Mouse (Mus musculus) embryo, embryonic 11 days (tissue): Measurements from ENCODE around the gene 1520401A03Rik.
A peak's percentile ranks its signal among the peaks of the same experiment; 100 is the strongest.
"Not testable (repeated sequence)": the region's sequence is repeated elsewhere in the genome, so short reads cannot be mapped to it uniquely, and the experiment has no call there.

ENCODE experiments used
- DNase-seq: peaks from one replicate; pipeline ENCODE4 v3.0.0-alpha.2; 2015

The 1520401A03Rik gene

GRCm38 (mm10) chr17:23722376-23723125, at the start of gene 1520401A03Rik:
Gene 1520401A03Rik (minus strand): TSS chr17:23722783.
- DNase-seq: no peak

GRCm38 (mm10) chr17:23772219-23772556, 49.6 kb upstream of the 1520401A03Rik start:
- not testable (repeated sequence) for DNase-seq

DNA sequence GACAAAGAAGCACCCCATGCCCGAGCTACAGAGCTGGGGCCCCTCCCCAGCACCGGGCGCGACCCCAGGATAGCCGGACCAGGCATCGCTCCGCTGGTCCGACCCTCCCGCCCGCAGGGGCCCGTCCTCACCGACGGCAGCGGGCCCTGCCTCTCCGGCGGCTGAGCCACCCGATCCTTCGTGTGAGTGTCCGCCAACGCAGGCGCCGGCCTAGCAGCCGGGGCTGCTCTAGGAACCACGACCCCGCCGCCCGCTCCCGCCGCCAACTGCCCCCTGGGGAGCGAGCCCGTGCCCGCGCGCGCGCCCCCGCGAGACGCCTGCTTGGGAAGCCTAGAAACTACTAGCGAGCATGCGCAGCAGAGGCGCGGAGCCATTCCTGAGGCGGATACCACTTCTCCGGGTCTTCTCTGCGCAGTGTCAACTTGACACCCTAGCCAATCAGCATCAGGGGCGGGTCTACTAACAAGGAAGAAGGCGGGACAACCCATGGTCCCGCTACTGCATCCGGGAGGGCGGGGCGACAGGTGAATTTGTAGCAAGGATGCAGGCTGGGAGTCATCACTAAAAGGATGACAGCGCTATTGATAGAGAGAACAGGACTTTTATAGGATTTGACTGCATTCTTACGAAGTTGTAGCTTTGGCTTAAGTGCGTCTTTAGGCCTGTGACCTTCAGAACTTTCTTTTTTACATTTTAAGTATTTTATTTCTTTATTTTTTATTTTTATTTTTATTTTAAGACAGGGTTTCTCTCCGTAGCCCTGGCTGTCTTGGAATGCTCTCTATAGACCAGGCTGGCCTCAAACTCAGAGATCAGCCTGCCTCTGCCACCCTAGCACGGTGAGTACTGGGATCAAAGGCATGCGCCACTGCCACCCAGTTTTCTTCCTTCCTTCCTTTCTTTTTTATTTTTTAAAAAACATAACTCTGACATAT, 49.0 kb upstream of the 1520401A03Rik start, which contains the start of gene Flywch1:
TSS of gene Flywch1 (minus strand) at position 319 of the 935 bp plus-strand sequence.
- peak; percentile 99 for DNase-seq

- peak; percentile 53 for DNase-seq
Measured at GRCm38 (mm10) chr17:23770896-23771283, 48.3 kb upstream of the 1520401A03Rik start.

GRCm38 (mm10) chr17:23770493-23770892, 47.9 kb upstream of the 1520401A03Rik start:
- DNase-seq: no peak

GRCm38 (mm10) chr17:23762976-23763375, 40.4 kb upstream of the 1520401A03Rik start:
- no peak for DNase-seq

DNA sequence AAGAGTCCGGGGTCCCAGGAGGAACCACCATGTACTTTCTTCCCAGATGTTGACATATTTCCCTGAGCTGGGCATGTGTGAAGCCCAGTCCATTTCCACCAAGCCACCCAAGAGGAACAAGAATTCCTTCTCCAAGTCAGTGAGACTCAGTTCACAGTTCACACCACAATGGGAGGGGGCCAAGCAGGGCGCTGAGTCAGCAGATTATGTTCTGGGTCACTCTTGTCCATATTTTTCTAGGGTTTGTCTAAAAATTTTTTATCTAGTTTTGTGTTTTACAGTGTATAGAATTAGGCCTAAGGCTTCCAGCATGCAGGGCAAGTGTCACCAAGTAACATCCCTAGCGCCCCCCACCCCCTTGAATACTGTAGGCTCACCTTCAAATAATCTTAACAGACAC, 38.6 kb upstream of the 1520401A03Rik start:
- no peak for DNase-seq

DNA sequence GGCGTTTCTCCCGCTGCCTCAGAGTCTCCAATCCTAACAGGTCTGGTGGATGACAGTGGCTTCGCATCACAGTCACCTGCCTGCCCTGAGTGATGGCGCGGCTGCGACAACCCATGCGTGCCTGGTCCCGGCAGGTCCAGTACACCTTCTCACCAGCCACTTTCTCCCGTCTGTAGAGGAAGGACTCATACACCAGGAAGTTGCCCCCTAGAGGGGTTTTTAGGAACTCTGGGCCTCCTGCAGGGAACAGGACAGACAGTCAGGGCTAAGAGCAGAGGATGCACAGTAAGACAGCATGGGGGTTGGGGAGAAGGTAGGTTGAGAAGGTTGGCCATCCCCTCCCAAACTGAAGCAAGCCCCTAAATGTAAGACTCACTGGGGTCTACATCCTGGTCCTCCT, 37.6 kb upstream of the 1520401A03Rik start:
- no peak for DNase-seq

GRCm38 (mm10) chr17:23758801-23759200, 36.2 kb upstream of the 1520401A03Rik start:
- no peak for DNase-seq

- no peak for DNase-seq
Measured at GRCm38 (mm10) chr17:23757581-23757980, 35.0 kb upstream of the 1520401A03Rik start.

GRCm38 (mm10) chr17:23755689-23756088, 33.1 kb upstream of the 1520401A03Rik start:
- no peak for DNase-seq

DNA sequence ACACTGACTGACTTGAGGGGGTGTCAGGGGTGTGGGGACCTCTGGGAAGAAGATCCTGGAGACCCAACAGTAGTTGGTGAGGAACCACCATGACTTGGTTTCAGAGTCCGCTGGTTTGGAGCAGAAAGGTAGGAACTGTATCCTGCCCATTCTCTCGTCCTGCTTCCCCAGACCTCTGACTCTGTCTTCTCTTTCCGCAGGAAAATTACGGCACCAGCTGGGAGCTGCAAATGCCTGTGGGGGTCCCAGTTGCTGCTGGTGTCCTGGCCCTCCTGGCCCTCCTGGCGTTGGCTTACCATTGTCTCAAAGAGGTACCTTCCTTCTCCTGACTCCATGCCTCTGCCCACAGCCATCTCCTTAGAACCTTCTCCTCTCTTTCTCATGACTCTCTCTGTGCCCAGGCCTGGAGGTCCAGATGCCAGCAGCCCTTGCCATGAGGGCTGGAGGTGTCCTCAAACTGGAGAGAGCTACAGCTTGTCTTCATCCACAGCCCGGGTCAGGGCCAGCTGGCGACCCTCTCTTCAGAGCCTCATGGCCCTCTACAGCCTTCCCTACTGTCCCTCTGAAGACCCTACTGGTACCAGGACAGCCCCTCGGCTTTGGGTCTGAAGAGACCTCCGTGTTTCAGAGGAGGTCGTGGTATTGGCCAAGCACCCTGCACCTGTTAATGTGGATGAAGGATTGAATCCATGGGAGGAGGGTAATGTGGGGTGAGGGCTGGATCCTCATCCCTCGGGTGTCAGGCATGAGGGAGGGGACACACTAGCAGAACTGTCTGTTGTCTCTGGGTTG, 27.0 kb upstream of the 1520401A03Rik start:
- no peak for DNase-seq

DNA sequence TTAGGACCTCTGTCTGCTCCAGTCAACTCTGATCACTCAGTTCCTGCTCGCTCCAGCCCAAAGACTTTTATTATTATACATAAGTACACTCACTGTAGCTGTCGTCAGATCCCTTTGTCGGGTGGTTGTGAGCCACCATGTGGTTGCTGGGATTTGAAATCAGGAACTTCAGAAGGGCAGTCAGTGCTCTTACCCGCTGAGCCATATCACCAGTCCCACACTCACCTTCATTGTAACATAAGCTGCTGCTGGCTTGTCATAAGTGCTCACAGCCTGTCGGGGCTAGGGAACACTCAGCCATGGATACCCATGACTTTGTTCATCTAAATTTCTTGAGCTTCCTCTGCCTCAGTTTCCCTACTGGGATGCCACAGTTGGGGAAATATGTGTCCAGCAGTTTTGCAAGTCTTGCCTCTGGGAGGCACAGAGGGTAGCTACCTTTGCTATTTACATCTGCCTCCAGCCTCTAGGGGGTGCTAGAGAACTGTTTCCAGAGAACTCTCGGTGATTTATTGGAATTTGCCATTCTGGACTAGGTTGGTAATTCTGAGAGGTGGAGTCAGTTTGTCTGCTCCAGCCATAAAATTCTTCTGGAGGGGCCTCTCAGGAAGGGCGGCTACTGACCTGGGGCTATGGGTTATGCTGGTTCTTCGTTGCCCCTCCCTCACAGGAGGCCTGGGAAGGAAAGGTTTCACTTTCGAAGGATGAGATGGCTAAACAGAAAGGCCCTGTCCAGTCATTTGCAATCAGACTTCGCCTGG, 26.2 kb upstream of the 1520401A03Rik start:
- peak; percentile 88 for DNase-seq

GRCm38 (mm10) chr17:23748026-23748425, 25.4 kb upstream of the 1520401A03Rik start:
- DNase-seq: no peak

DNA sequence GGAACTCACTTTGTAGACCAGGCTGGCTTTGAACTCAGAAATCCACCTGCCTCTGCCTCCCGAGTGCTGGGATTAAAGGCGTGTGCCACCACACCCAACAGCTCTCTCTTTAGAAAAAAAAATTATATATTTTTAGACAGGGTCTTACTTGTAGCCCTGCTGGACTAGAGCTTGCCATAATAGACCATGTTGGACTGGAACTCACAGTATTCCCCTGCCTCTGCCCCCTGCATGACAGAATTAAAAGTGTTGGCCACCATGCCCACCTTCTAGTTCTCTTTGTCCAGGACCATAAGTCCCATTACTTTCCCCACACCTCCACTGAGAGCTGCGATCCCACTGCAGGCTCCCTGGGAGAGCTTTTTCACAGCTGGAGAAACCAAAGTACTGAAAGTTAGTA, 24.9 kb upstream of the 1520401A03Rik start:
- DNase-seq: no peak

GRCm38 (mm10) chr17:23746767-23747166, 24.2 kb upstream of the 1520401A03Rik start:
- DNase-seq: no peak

GRCm38 (mm10) chr17:23746311-23746710, 23.7 kb upstream of the 1520401A03Rik start:
- no peak for DNase-seq

DNA sequence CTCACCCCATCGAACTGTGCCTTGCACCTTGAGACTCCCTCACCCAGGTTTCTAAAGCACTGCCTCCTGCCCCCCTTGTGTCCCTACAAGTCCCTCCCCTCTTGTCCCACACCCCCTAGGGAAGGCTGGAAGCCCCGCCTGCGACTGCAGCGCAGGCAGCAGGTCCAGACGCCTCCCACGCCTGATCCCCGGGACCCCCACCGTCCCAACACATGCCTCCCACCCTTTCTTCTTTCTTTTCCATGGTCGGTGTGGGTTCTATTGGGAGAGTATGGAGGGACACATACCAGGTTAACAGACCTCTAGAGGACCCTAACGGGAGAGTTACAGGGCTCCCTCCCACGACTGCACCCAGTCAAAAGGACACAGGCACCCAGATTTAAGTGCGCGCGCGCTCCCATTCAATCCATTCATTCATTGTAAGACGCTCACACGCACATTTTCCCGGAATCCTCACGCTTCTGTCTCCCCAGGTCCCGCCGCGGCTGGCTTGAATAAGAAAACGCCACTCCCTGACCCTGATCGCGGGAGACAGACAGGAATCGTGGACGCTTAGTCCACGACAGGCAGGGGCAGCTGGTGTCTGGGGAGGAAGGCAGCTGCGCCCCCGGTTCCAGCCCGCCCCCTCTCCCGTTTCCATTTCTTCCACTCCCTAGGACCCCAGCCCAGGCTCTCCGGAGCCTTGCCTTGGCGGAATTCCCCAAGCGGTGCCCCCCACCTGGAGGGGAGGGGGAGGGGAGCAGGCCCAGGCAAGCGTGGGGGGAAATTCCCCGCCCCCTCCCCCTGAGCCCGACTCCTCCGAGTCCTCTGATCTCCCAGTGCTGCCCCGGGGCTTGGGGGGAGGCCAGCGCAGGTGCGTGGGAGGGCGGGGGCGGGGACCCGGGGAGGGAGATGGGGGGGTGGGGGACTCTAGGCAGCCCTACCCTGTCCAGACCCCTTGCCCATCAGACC, 23.0 kb upstream of the 1520401A03Rik start, which contains the start of gene Kremen2:
TSS of gene Kremen2 (minus strand) at position 533 of the 951 bp plus-strand sequence.
- DNase-seq: peak; percentile 48

DNA sequence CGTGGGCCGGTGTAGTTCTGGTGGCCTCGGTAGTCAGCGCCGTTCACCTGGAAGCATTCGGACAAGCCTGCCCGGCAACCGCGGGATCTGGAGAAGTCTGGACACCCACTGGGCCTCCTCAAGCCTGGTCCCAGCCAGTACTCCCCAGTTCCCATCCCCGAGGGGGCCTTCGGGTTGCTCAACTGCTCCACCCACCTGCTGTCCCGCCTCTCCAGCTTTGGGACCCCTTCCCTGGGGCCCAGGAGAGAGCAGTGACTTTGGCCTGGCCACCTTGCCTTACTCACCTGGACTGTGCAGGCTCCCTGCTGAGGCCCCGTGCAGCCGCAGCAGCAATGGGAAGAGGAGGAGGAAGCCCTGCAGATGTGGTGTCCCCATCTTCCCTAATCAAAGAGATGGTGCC, 22.1 kb upstream of the 1520401A03Rik start:
- no peak for DNase-seq

DNA sequence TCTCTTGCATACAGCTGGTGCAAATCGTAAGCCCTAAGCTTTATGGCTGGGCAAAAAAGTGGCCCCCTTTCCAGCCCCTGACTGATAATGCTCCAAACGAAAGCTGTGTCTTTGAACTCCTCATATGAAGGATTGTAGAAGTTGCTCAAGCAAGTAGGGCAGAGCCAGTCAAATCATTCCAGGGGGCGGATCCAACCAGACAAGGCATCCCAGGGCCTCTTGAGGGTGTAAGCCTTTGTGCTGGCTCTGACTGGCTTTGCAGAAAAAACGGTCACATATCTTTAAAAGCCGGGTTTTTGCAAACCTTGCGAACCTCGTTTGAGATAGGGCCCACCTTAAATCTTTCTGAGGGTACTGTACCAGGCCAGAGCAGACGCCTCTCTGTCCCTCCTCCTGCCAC, 21.5 kb upstream of the 1520401A03Rik start:
- DNase-seq: no peak

DNA sequence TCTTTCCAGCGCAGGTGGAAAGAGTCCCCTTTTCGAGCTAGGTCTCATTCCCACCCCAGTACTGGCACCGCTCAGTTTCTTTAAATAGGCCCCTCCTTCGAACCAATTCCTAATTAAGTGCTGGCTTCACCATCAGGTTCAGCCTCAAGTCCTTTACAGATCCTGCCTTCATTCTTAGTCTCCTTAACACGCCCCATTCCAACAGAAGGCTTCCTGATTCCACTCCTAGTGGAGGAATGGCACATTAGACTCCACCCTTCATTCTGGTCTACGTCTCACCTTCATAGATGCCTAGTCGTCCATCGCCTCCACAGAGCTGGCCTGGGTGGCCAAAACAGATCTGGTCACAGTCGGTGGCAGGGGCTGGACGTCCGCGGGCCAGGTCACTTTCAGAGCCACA, 20.4 kb upstream of the 1520401A03Rik start:
- DNase-seq: no peak
